Mouse (Mus musculus) heart, embryonic 15.5 days (tissue): ENCODE results near the gene Pml. TPM values are rescaled to one million over a fixed set of nuclear protein-coding genes. Genes with fewer than 3 reads are reported as not detected.

Experiments
- ATAC-seq: fragments of 200-750 bp; cut with Nextera tagmentation; replicated peaks from 2 replicates; pipeline ENCODE4 v1.8.0; 2017; ENCODE audit warnings: low read depth, moderate TSS enrichment; ENCODE audit not compliant: insufficient number of reproducible peaks, insufficient read depth, low FRiP score
- H3K27ac ChIP-seq: fragments of 300-500 bp; sonication (generic); 2 replicates; pipeline ENCODE4 v1.5.1; 2015; ENCODE audit warnings: mild to moderate bottlenecking, inconsistent platforms
- H3K27me3 ChIP-seq: fragments of 300-500 bp; sonication (generic); 2 replicates; pipeline ENCODE4 v1.6.1; 2015; ENCODE audit warnings: inconsistent platforms
- H3K36me3 ChIP-seq: fragments of 300-500 bp; sonication (generic); 2 replicates; pipeline ENCODE4 v1.6.1; 2015; ENCODE audit warnings: mild to moderate bottlenecking, inconsistent platforms
- H3K4me1 ChIP-seq: fragments of 300-500 bp; sonication (generic); replicated peaks from 2 replicates; pipeline ENCODE4 v1.6.1; 2015; ENCODE audit warnings: inconsistent platforms
- H3K4me2 ChIP-seq: fragments of 300-500 bp; sonication (generic); 2 replicates; pipeline ENCODE4 v1.6.1; 2015; ENCODE audit warnings: inconsistent platforms, mild to moderate bottlenecking, moderate library complexity
- H3K4me3 ChIP-seq: fragments of 300-500 bp; sonication (generic); 2 replicates; pipeline ENCODE4 v1.5.1; 2015; ENCODE audit warnings: mild to moderate bottlenecking, inconsistent platforms
- H3K9ac ChIP-seq: fragments of 300-500 bp; sonication (generic); 2 replicates; pipeline ENCODE4 v1.6.1; 2015; ENCODE audit warnings: mild to moderate bottlenecking, inconsistent platforms
- H3K9me3 ChIP-seq: fragments of 300-500 bp; sonication (generic); replicated peaks from 2 replicates; pipeline ENCODE4 v1.6.1; 2016; ENCODE audit warnings: inconsistent platforms
- WGBS: fragments of 180-500 bp; shearing (Covaris S2); methylation state at CpG from one replicate; pipeline ENCODE4 v1.1.7; 2015; ENCODE audit warnings: mixed read lengths; 5-methylcytosine and 5-hydroxymethylcytosine counted together
- microRNA-seq: library from miRNA; unstranded; fragments of <30 nt; microRNA quantifications from one replicate; pipeline ENCODE4, GENCODE M21; 2016
- polyA plus RNA-seq: library from polyadenylated mRNA; unstranded; fragments of >200 nt; fragmentation: Nextera tagmentation; extraction: Ambion mirVana; gene quantifications from 2 replicates; pipeline ENCODE4 v1.2.1, GENCODE M21; 2015

Gene Pml
- polyA plus RNA-seq, 1 experiment from 2014 or later = 10.0 TPM

- no peaks in the 10 kb centered on the region for H3K36me3 ChIP-seq
- H3K9me3 ChIP-seq = no peaks in the 10 kb centered on the region
- no peak; the same call in 1 of the 2 replicates for ATAC-seq
- 43% methylated on average over 5 of the region's 5 CpGs for WGBS
- no peak overlapping the region for H3K27ac ChIP-seq
- no peak overlapping the region for H3K4me2 ChIP-seq
- H3K9ac ChIP-seq = no peak overlapping the region
- no peak overlapping the region for H3K4me3 ChIP-seq
- H3K27me3 ChIP-seq = no peaks in the 10 kb centered on the region
- 0 out of 2 replicates have a peak, but pooled peaks cover 6% of the 10 kb centered on the region for H3K4me1 ChIP-seq
These were observed 73.7 kb downstream of the Pml start for GRCm38 (mm10) chr9:58175745-58176487.

GRCm38 (mm10) chr9:58174818-58175251, 74.8 kb downstream of the Pml start:
- 26% methylated on average over 5 of the region's 5 CpGs for WGBS
- Histone ChIP-seq H3K9me3 (no peaks in the 10 kb centered on the region), H3K36me3 (no peaks in the 10 kb centered on the region), H3K4me3 (no peak overlapping the region), H3K27me3 (no peaks in the 10 kb centered on the region), H3K4me2 (no peak overlapping the region), H3K4me1 (0 out of 2 replicates have a peak, but pooled peaks cover 6% of the 10 kb centered on the region), H3K9ac (no peak overlapping the region), H3K27ac (no peak overlapping the region)
- ATAC-seq = no peak

- H3K27me3 ChIP-seq = no peaks in the 10 kb centered on the region
- ATAC-seq = no peak
- no peak overlapping the region for H3K27ac ChIP-seq
- H3K9ac ChIP-seq = no peak overlapping the region
- no peaks in the 10 kb centered on the region for H3K36me3 ChIP-seq
- no peak overlapping the region for H3K4me2 ChIP-seq
- H3K4me1 ChIP-seq = 0 out of 2 replicates have a peak, but pooled peaks cover 6% of the 10 kb centered on the region
- no peak overlapping the region for H3K4me3 ChIP-seq
- WGBS = 65% methylated on average over 2 of the region's 2 CpGs
- no peaks in the 10 kb centered on the region for H3K9me3 ChIP-seq
These were observed 76.7 kb downstream of the Pml start for GRCm38 (mm10) chr9:58172863-58173262.

- Histone ChIP-seq H3K36me3 (no peaks in the 10 kb centered on the region), H3K4me3 (no peak overlapping the region), H3K27ac (no peak overlapping the region), H3K27me3 (no peaks in the 10 kb centered on the region), H3K9ac (no peak overlapping the region), H3K9me3 (no peaks in the 10 kb centered on the region), H3K4me1 (no peaks in the 10 kb centered on the region), H3K4me2 (no peak overlapping the region)
- ATAC-seq = no peak
- 80% methylated on average over 6 of the region's 6 CpGs for WGBS
These were observed 80.2 kb downstream of the Pml start for GRCm38 (mm10) chr9:58169426-58169825.

GRCm38 (mm10) chr9:58168880-58169279, 80.7 kb downstream of the Pml start:
- no peak for ATAC-seq
- Histone ChIP-seq H3K4me3 (no peak overlapping the region), H3K36me3 (no peaks in the 10 kb centered on the region), H3K27ac (no peak overlapping the region), H3K9me3 (no peaks in the 10 kb centered on the region), H3K27me3 (no peaks in the 10 kb centered on the region), H3K4me2 (no peak overlapping the region), H3K9ac (no peak overlapping the region), H3K4me1 (no peaks in the 10 kb centered on the region)
- 71% methylated on average over 3 of the region's 3 CpGs for WGBS

Small RNA genes within 50 kb of the gene (microRNA-seq; reads per million reads assigned to microRNA genes)
- gene Mir6385 = not detected

Other genes starting within 250 kb of the Pml start
- 0.29 and 1.3 TPM in 2 replicates for gene Cyp11a1, start 243.4 kb downstream of the Pml start, polyA plus RNA-seq
- gene Stra6, start 186.0 kb downstream of the Pml start, polyA plus RNA-seq = 0.14 and 0.76 TPM in 2 replicates
- 0.34 TPM in 1 of 2 replicates, not detected in the other for gene Ccdc33, start 131.0 kb downstream of the Pml start, polyA plus RNA-seq
- gene Islr, start 45.5 kb downstream of the Pml start, polyA plus RNA-seq = 28.4 and 49.0 TPM in 2 replicates
- gene Islr2, start 45.5 kb downstream of the Pml start, polyA plus RNA-seq = 0.20 TPM in 1 of 2 replicates, not detected in the other
- gene Stoml1, start 3.4 kb upstream of the Pml start, polyA plus RNA-seq = 25.2 and 28.6 TPM in 2 replicates
- 54.6 and 78.1 TPM in 2 replicates for gene Loxl1, start 63.4 kb upstream of the Pml start, polyA plus RNA-seq
- not detected in 2 replicates for gene Tbc1d21, start 120.7 kb upstream of the Pml start, polyA plus RNA-seq
- 0.71 and 1.4 TPM in 2 replicates for gene Insyn1, start 238.8 kb upstream of the Pml start, polyA plus RNA-seq